Mouse (Mus musculus): Measurements from ENCODE around the gene Gm5105. TPM values are rescaled to one million over a fixed set of nuclear protein-coding genes. Genes with fewer than 3 reads are reported as not detected.

The Gm5105 gene
- polyA plus RNA-seq, 1 experiment from 2014 or later: 0.31 TPM

DNA sequence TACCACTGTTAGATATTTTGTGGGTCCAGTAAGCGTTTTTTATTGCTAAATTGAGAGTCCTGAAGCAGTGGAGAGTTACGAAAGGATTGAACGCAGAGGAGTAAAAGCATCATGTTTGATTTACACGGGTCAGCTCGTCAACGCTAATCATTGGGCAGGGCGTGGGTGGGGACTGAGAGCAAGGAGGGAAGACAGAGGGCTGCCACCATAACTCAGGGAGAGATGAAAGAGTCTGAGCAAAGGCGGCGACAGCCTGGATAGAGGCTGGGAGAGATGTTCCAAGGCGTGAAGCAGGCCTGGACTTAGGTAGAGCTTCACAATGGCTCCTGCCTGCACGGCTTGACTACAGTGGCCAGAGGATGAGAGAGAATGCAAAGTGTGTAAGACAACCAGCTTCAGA is 16.4 kb downstream of the Gm5105 start:
- H3K27me3 ChIP-seq (replicated peaks; ENCODE audit: control insufficient read depth, insufficient read depth, low read length): no peaks in the 10 kb centered on the region
- DNase-seq (ENCODE audit: low spot score): no peak
- H3K4me1 ChIP-seq (replicated peaks; ENCODE audit: control insufficient read depth, insufficient read depth, low read length): peaks cover 13% of the 10 kb centered on the region; the same call in 1 of the 2 replicates
- WGBS: 50% methylated on average over 11 of the region's 11 CpGs
- H3K4me2 ChIP-seq (ENCODE audit: low read length): no peak overlapping the region
- no peaks in the 10 kb centered on the region for H3K36me3 ChIP-seq (ENCODE audit: control insufficient read depth, insufficient read depth, low read length)
- no peak overlapping the region for H3K27ac ChIP-seq (ENCODE audit: low read depth)
- H3K4me3 ChIP-seq (ENCODE audit: low read depth, low read length): no peak overlapping the region
- no peak overlapping the region for H3K9ac ChIP-seq (ENCODE audit: low read length)
- no peaks in the 10 kb centered on the region for H3K9me3 ChIP-seq (ENCODE audit: control insufficient read depth, low read length)
- ATAC-seq (replicated peaks; ENCODE audit: low FRiP score, low TSS enrichment, low read depth): no peak

DNA sequence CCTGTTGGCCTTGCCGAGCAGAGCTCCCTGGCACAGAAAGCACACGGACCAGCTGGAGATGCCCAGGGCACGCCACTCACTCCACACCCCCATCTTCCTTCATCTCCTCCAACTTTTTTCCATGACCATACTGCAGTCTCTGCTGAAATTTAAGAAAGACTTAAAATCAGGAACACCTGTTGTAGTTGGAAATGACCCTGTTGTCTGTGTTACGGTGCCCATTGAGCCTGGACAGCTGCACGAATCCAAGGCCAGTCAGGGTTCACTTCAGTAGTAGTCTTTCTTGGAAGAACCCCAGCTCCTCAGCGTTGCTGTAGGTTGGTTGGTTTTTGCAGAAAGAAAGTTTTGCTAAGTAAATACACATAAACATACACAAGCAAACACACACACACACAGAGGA is 17.6 kb downstream of the Gm5105 start:
- DNase-seq (ENCODE audit: low spot score) (peak; percentile 12), ATAC-seq (replicated peaks; ENCODE audit: low FRiP score, low TSS enrichment, low read depth) (no peak)
- Histone ChIP-seq H3K9ac (ENCODE audit: low read length) (no peak overlapping the region), H3K27me3 (replicated peaks; ENCODE audit: control insufficient read depth, insufficient read depth, low read length) (no peaks in the 10 kb centered on the region), H3K27ac (ENCODE audit: low read depth) (no peak overlapping the region), H3K36me3 (ENCODE audit: control insufficient read depth, insufficient read depth, low read length) (no peaks in the 10 kb centered on the region), H3K4me2 (ENCODE audit: low read length) (no peak overlapping the region), H3K4me3 (ENCODE audit: low read depth, low read length) (no peak overlapping the region), H3K9me3 (ENCODE audit: control insufficient read depth, low read length) (no peaks in the 10 kb centered on the region), H3K4me1 (replicated peaks; ENCODE audit: control insufficient read depth, insufficient read depth, low read length) (peaks cover 13% of the 10 kb centered on the region; the same call in 1 of the 2 replicates)
- 93% methylated on average over 6 of the region's 6 CpGs for WGBS

DNA sequence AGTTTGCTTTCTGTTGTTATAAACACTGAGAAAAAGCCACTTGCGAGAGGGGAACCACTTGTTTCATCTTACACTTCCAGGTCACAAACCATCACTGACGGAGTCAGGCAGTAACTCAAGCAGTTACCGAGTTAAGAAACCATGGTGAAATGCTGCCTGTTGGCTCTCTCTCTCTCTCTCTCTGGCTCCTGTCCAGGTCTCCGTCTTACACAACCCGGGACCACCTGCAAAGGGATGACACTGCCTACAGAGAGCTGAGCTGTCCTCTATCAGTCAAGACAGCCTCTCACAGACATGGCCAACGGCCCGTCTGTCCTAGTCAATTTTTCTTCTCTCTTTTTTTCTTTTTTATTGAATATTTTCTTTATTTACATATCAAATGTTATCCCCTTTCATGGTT is 23.9 kb downstream of the Gm5105 start:
- Histone ChIP-seq H3K9me3 (ENCODE audit: control insufficient read depth, low read length) (no peaks in the 10 kb centered on the region; the same call in 1 of the 2 replicates), H3K27ac (ENCODE audit: low read depth) (no peak overlapping the region), H3K4me1 (replicated peaks; ENCODE audit: control insufficient read depth, insufficient read depth, low read length) (no peaks in the 10 kb centered on the region), H3K36me3 (ENCODE audit: control insufficient read depth, insufficient read depth, low read length) (no peaks in the 10 kb centered on the region), H3K4me2 (ENCODE audit: low read length) (no peak overlapping the region), H3K9ac (ENCODE audit: low read length) (no peak overlapping the region), H3K4me3 (ENCODE audit: low read depth, low read length) (no peak overlapping the region), H3K27me3 (replicated peaks; ENCODE audit: control insufficient read depth, insufficient read depth, low read length) (no peaks in the 10 kb centered on the region)
- ATAC-seq (replicated peaks; ENCODE audit: low FRiP score, low TSS enrichment, low read depth) (no peak), DNase-seq (ENCODE audit: low spot score) (no peak)
- WGBS: 46% methylated on average over 7 of the region's 7 CpGs

DNA sequence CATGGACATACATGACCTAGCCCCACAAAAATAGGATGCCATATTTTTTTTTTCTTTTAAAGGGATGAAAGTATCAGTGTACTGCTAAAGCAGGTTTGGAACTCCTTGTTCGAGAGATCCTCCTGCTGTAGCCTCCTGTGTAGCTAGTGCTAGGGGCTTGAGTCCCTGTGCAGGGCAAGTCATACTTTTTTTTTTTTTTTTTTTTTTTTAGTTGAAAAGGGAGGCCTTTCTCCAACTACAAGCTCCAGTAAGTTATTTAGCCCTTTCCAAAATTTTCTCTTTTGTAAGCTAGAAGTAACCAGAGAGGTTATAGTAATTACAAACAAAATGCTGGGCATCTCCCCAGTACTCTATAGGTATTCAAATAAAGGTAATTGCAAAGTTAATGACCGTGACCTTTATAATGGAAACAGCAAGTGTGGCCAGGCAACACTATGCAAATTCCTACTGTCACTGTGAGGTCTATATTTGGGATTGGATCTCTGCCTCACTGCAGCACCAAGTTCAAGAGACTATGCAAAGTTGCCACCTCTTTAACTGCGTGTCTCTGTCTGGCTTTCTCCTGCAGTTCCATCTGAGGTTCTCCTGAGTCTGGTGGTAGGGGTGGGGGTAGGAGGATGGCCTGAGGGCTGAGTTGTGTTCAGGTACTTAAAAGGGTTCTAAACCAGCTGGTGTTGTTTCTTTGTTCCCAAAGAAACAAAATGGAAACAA is 25.4 kb downstream of the Gm5105 start:
- Histone ChIP-seq H3K4me1 (replicated peaks; ENCODE audit: control insufficient read depth, insufficient read depth, low read length) (no peaks in the 10 kb centered on the region), H3K27ac (ENCODE audit: low read depth) (no peak overlapping the region), H3K9ac (ENCODE audit: low read length) (no peak overlapping the region), H3K4me3 (ENCODE audit: low read depth, low read length) (no peak overlapping the region), H3K9me3 (ENCODE audit: control insufficient read depth, low read length) (no peaks in the 10 kb centered on the region; the same call in 1 of the 2 replicates), H3K27me3 (replicated peaks; ENCODE audit: control insufficient read depth, insufficient read depth, low read length) (no peaks in the 10 kb centered on the region), H3K4me2 (ENCODE audit: low read length) (no peak overlapping the region), H3K36me3 (ENCODE audit: control insufficient read depth, insufficient read depth, low read length) (no peaks in the 10 kb centered on the region)
- ATAC-seq (replicated peaks; ENCODE audit: low FRiP score, low TSS enrichment, low read depth) (no peak), DNase-seq (ENCODE audit: low spot score) (no peak)
- 77% methylated on average over 3 of the region's 3 CpGs for WGBS

DNA sequence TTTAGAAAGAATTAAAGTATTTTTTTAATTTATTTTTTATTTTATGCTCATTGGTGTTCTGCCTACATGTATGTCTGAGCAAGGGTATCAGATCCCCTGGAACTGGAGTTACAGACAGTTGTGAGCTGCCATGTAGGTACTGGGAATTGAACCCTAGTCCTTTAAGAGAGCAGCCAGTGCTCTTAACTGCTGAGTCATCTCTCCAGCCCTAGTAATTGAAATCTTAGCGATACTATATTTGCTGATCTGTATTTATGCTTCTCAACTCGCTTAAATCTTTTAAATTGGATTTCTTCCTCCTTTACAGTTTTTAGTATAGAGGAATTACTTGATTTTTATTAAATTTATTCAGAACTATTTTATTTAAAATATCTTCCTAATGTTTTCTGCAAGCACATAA is 26.2 kb downstream of the Gm5105 start:
- H3K4me3 ChIP-seq (ENCODE audit: low read depth, low read length): no peak overlapping the region
- DNase-seq (ENCODE audit: low spot score) (no peak), ATAC-seq (replicated peaks; ENCODE audit: low FRiP score, low TSS enrichment, low read depth) (no peak)
- H3K9ac ChIP-seq (ENCODE audit: low read length): no peak overlapping the region
- no peaks in the 10 kb centered on the region for H3K36me3 ChIP-seq (ENCODE audit: control insufficient read depth, insufficient read depth, low read length)
- 82% methylated on average over 2 of the region's 2 CpGs for whole genome bisulfite sequencing
- no peak overlapping the region for H3K27ac ChIP-seq (ENCODE audit: low read depth)
- no peaks in the 10 kb centered on the region for H3K4me1 ChIP-seq (replicated peaks; ENCODE audit: control insufficient read depth, insufficient read depth, low read length)
- H3K9me3 ChIP-seq (ENCODE audit: control insufficient read depth, low read length): no peaks in the 10 kb centered on the region; the same call in 1 of the 2 replicates
- no peaks in the 10 kb centered on the region for H3K27me3 ChIP-seq (replicated peaks; ENCODE audit: control insufficient read depth, insufficient read depth, low read length)
- H3K4me2 ChIP-seq (ENCODE audit: low read length): no peak overlapping the region

DNA sequence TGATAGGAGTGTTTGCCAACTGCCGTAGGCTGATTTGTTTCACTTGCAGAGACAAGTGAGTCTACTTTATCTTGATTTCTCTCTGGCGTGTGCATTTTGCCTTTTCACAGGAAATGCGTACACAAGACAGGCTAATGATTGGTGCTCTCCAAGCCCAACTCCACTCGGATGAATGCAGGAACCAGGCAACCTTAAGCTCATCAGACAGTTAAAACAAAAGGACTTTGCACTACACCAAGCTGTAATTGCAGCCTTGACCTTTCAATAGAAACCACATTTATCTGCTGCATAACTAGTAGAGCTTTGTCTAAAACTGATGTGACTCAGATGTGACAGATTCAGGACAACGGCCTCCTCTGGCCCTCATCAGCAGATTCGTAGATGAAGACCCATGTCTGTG is 33.2 kb downstream of the Gm5105 start:
- no peak for DNase-seq (ENCODE audit: low spot score)
- no peak for ATAC-seq (replicated peaks; ENCODE audit: low FRiP score, low TSS enrichment, low read depth)
- Histone ChIP-seq H3K36me3 (ENCODE audit: control insufficient read depth, insufficient read depth, low read length) (no peaks in the 10 kb centered on the region), H3K4me2 (ENCODE audit: low read length) (no peak overlapping the region), H3K27ac (ENCODE audit: low read depth) (no peak overlapping the region), H3K9ac (ENCODE audit: low read length) (no peak overlapping the region), H3K4me1 (replicated peaks; ENCODE audit: control insufficient read depth, insufficient read depth, low read length) (no peaks in the 10 kb centered on the region), H3K9me3 (ENCODE audit: control insufficient read depth, low read length) (no peaks in the 10 kb centered on the region; the same call in 1 of the 2 replicates), H3K4me3 (ENCODE audit: low read depth, low read length) (no peak overlapping the region), H3K27me3 (replicated peaks; ENCODE audit: control insufficient read depth, insufficient read depth, low read length) (no peaks in the 10 kb centered on the region)
- whole genome bisulfite sequencing: 56% methylated on average over 6 of the region's 6 CpGs

DNA sequence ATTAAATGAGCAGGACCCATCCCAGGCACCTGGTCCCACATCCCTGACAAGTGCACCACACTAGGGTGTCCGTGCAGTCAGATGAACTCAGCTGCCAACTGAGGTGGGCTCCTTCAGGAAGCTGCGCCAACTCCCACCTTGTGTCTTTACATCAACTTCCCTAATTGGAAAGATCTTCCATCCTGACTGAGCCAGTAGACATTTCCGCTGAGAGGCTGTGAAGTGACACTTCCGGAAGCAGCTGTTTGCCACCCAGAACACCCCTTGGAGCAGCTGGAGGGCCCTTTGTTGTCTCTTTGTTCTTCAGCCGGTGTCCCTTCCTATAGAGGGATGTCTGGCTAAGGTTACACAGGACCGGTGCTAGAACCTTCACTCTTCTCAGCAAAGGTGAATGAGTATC is 36.6 kb downstream of the Gm5105 start:
- Histone ChIP-seq H3K36me3 (ENCODE audit: control insufficient read depth, insufficient read depth, low read length) (no peaks in the 10 kb centered on the region), H3K4me1 (replicated peaks; ENCODE audit: control insufficient read depth, insufficient read depth, low read length) (no peaks in the 10 kb centered on the region), H3K27ac (ENCODE audit: low read depth) (no peak overlapping the region), H3K4me2 (ENCODE audit: low read length) (no peak overlapping the region), H3K4me3 (ENCODE audit: low read depth, low read length) (no peak overlapping the region), H3K9me3 (ENCODE audit: control insufficient read depth, low read length) (no peaks in the 10 kb centered on the region), H3K9ac (ENCODE audit: low read length) (no peak overlapping the region), H3K27me3 (replicated peaks; ENCODE audit: control insufficient read depth, insufficient read depth, low read length) (no peaks in the 10 kb centered on the region)
- DNase-seq (ENCODE audit: low spot score) (no peak), ATAC-seq (replicated peaks; ENCODE audit: low FRiP score, low TSS enrichment, low read depth) (no peak)
- WGBS: 87% methylated on average over 6 of the region's 6 CpGs

DNA sequence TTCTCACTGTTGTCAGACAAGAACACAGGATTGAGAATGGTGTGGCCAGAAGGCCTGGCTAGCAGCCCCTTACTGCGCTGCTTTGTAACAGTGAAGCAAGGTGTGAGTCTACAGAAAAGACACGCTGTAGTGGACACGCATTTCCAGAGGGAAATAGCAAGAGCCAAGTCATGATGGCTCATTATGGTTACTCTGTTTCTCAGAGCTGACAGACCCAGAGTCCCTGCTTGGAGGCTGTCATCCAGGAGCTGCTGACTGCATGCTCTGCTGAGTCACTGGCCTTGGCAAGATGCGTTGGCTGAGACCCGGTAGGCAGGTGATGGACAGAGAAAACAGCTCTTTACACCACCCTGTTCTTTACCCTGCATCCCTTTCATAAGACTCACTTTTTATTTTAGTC is 37.8 kb downstream of the Gm5105 start:
- Histone ChIP-seq H3K9me3 (ENCODE audit: control insufficient read depth, low read length) (no peaks in the 10 kb centered on the region), H3K27me3 (replicated peaks; ENCODE audit: control insufficient read depth, insufficient read depth, low read length) (no peaks in the 10 kb centered on the region), H3K9ac (ENCODE audit: low read length) (no peak overlapping the region), H3K4me2 (ENCODE audit: low read length) (no peak overlapping the region), H3K36me3 (ENCODE audit: control insufficient read depth, insufficient read depth, low read length) (no peaks in the 10 kb centered on the region), H3K4me3 (ENCODE audit: low read depth, low read length) (no peak overlapping the region), H3K27ac (ENCODE audit: low read depth) (no peak overlapping the region), H3K4me1 (replicated peaks; ENCODE audit: control insufficient read depth, insufficient read depth, low read length) (no peaks in the 10 kb centered on the region)
- WGBS: 91% methylated on average over 5 of the region's 5 CpGs
- no peak for DNase-seq (ENCODE audit: low spot score)
- no peak for ATAC-seq (replicated peaks; ENCODE audit: low FRiP score, low TSS enrichment, low read depth)
